Mouse (Mus musculus): ENCODE results near the gene Stac2. TPM values are rescaled to one million over a fixed set of nuclear protein-coding genes. Genes with fewer than 3 reads are reported as not detected.

The Stac2 gene
- 3.7 and 5.5 TPM in 2 replicates for polyA plus RNA-seq (2012; ENCODE audit: low replicate concordance)

DNA sequence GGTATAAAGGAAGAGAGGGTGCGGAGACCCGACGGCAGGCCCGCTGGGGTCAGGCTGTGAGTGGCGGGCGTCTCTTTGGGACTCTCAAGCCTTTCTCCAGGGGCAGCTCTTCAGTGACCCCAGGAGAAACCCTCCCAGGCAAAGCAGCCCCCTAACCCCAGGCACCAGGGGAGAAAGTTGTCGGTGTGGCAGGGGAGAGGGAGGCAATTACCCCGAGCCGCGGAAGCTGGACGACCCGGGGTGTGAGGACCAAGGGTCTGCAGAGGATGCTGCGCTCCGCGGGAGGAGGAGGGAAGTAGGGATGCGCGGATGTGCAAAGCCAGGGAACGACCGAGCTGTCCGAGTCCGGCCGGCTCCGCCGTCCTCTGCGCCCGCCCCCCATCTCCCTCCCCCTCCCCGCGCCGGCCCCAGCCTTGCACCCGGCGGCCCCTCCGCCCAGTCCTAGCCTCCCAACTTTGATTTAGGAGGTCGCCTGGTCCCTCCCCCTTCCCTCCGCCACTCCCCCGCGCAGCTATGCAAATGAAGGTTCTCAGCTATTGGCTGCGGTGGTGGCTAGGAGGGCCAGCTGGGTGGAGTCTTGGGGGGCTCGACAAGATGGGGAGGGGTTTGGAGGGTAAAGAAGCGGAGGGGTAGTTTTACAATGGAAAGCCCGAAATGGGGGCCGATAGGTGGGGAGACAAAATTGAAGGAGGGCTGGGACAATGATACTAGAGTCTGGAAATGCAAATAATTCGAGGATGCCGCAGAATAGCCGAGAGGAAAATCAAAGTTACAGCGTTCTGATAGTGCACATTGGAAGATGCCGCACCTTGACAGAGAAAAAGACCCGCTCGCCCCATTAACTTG, at the start of gene Stac2:
Stac2 (minus strand) TSS at position 474 of the 846 bp plus-strand sequence.

DNA sequence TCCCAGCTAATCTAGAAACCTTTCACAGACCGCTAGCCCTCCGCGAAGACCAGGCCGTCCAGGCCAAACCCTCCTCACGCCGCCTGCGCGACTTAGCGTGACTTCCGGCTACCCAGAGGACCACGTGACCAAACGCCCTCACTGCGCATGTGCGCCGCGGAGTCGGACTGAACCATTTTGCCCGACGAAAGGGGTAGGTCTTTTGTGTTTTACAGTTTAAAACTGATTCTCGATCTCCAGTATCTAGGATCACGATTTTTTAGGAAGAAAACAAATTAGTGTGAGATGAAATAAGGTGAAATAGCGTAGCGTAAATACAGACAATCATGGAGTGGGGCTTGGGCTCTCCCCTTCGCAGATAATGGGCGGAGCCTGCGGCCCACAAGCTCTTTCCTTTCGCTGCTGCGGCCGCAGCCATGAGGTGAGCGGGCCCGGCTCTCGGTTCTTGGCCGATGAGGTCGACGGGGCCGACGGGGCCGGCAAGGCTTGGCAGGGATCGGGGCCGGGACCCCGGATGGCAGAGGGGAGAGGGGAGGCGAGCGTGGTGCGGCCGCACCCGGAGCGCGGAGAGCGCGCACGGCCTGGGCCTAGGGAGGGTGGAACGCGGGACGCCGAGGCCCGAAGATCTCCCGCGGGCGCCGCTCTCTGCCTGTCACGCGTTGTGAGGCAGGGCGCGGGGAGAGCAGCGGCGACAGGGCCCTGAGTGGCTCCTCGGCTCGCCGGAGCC, 26.5 kb downstream of the Stac2 start, which contains the start of gene Rpl19:
Rpl19 (plus strand) TSS at position 141 of the 727 bp plus-strand sequence.

DNA sequence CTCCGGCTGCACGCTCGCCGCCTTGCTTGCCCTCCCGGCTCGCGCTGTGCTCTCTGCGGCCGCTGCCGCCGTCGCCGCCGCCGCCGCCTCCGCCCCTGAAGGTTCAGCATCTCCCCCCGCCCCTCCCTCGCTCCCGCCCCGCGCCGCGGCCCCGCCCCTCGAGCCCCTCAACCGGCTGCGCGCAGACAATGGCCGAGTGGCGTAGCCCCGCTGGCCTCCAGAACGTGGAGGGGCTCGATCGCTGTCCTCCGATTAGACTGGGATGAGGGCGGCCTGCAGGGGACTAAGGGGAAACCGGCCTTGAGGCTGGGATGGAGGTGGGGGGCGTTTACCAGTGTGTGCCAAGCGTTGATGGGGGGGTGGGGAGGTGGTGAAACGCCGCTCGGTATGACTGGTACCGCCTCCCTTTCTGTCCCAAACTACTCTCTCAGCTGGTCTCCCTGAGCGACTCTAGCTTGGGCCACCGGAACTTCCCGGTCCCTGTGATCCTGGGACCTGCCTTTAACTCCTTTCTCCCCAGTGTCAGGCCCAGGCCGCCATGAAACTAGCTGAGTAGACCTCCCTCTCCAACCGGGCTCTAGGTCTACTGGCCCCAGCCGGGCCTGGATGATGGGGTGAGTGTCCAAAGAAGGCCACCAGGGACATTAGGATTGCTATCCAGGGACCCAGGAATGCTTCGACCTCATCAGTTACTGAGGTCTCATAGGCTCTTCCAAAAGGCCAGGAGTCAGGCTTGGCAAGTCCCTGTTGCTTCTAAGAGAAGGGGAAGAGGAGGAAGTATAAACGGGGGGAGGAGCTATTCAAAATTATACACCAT, 30.5 kb downstream of the Stac2 start, which contains the start of gene Cacnb1:
Cacnb1 (minus strand) TSS at position 480 of the 817 bp plus-strand sequence.

DNA sequence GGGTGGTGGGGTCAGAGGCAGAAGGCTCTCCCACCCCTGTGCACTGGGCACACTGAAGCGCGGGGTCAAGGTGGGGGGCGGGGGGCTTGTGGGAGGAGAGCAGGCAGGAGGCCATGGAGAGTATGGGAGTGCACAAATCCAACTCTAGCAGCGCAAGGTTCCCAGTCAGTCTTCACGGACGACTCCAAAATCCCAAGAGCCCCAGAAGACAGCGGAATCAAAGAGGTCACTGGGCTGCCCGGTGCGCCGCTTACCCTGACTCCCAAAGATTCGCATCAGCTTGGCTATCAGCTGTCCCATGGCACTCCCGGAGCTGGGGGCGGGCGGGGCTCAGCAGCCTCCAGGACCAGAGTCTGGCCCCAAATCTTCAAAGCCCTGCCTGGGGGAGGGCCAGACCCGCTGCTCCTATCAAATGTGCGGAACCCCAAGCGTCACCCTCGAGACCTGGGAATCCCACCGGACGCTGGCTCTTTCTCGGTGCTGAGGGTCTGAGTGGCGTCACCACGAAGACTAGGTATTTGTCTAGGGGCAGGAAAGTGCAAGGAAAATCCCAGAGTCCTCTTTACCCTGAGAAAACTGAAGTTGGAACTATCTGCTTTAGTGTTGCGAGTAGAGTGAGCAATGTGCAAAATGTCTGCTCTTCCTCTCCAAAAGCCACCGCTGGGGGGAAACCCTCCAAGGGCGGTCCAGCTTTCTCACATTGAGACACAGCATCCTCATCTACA, 57.5 kb downstream of the Stac2 start, which contains the start of gene Arl5c:
Arl5c (minus strand) TSS at position 618 of the 725 bp plus-strand sequence.

Other genes starting within 250 kb of the Stac2 start
- 0.34 TPM in 1 of 2 replicates, not detected in the other for gene B230217C12Rik, start 212.7 kb downstream of the Stac2 start, polyA plus RNA-seq (2012; ENCODE audit: low replicate concordance)
- not detected in 2 replicates for gene Fbxo47, start 169.3 kb downstream of the Stac2 start, polyA plus RNA-seq (2012; ENCODE audit: low replicate concordance)
- gene Plxdc1, start 67.0 kb downstream of the Stac2 start, polyA plus RNA-seq (2012; ENCODE audit: low replicate concordance) = 1.2 and 1.7 TPM in 2 replicates
- gene Arl5c, start 57.3 kb downstream of the Stac2 start, polyA plus RNA-seq (2012; ENCODE audit: low replicate concordance) = 2.2 and 3.6 TPM in 2 replicates
- gene Cacnb1, start 30.4 kb downstream of the Stac2 start, polyA plus RNA-seq (2012; ENCODE audit: low replicate concordance) = 2.1 and 2.2 TPM in 2 replicates
- 412 and 530 TPM in 2 replicates for gene Rpl19, start 26.8 kb downstream of the Stac2 start, polyA plus RNA-seq (2012; ENCODE audit: low replicate concordance)
- gene Fbxl20, start 96.9 kb upstream of the Stac2 start, polyA plus RNA-seq (2012; ENCODE audit: low replicate concordance) = 5.5 and 7.2 TPM in 2 replicates
- gene Med1, start 139.8 kb upstream of the Stac2 start, polyA plus RNA-seq (2012; ENCODE audit: low replicate concordance) = 22.9 and 31.9 TPM in 2 replicates
- 17.0 and 18.5 TPM in 2 replicates for gene Cdk12, start 149.6 kb upstream of the Stac2 start, polyA plus RNA-seq (2012; ENCODE audit: low replicate concordance)

All from leukemia stem cell, adult 10-12 weeks (primary cell).